Mouse (Mus musculus) gastrocnemius, postnatal 4 days (tissue): ENCODE measurements around the gene Hmgn1. TPM values are rescaled to one million over a fixed set of nuclear protein-coding genes. Genes with fewer than 3 reads are reported as not detected.
"Not testable (repeated sequence)": the region's sequence is repeated elsewhere in the genome, so short reads cannot be mapped to it uniquely, and the experiment has no call there.

Source experiments
- DNase-seq, 2 experiments: peaks; one replicate each; pipeline ENCODE4 v3.0.0; 2021 to 2022; ENCODE audit warnings: low spot score in 2 of 2, mixed read lengths in 2 of 2
- total RNA-seq, 2 experiments: library from RNA; stranded (reverse); gene quantifications; 2 replicates each; pipeline ENCODE4 v1.2.3; 2021

Hmgn1 gene
- total RNA-seq, 2 experiments from 2014 or later, result 172 to 185 TPM

- DNase-seq, result no peak
These were observed 937 bp upstream of the Hmgn1 start for GRCm38 (mm10) chr16:96128466-96128865.

DNA sequence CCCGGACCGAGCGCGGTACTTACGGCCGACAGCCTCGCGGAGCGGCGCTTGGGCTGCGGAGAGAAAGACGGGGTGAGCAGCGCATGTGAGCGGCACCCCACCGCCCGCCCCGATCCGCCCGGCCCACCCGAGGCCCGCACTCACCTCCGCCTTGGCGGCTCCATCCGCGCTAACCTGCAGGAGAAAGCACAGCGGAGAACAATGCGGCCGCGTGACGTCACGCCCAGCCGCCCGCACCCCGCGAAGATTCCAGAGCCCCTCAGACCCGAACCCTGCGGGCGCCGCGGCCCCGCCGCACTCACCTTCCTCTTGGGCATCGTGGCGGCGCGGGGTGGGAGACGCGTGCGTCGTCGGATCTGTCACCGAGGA lies 257 bp downstream of the Hmgn1 start:
- DNase-seq, result peak in 1 of 2 experiments; percentile 27

- peak in 1 of 2 experiments; percentile 22 for DNase-seq
These were observed 801 bp downstream of the Hmgn1 start for GRCm38 (mm10) chr16:96126684-96127171.

GRCm38 (mm10) chr16:96120022-96120623 lies 7.4 kb downstream of the Hmgn1 start:
- DNase-seq, result no peak

GRCm38 (mm10) chr16:96114729-96115128 lies 12.8 kb downstream of the Hmgn1 start:
- DNase-seq, result no peak

- no peak for DNase-seq
These were observed 14.8 kb downstream of the Hmgn1 start for GRCm38 (mm10) chr16:96112769-96113168.

DNA sequence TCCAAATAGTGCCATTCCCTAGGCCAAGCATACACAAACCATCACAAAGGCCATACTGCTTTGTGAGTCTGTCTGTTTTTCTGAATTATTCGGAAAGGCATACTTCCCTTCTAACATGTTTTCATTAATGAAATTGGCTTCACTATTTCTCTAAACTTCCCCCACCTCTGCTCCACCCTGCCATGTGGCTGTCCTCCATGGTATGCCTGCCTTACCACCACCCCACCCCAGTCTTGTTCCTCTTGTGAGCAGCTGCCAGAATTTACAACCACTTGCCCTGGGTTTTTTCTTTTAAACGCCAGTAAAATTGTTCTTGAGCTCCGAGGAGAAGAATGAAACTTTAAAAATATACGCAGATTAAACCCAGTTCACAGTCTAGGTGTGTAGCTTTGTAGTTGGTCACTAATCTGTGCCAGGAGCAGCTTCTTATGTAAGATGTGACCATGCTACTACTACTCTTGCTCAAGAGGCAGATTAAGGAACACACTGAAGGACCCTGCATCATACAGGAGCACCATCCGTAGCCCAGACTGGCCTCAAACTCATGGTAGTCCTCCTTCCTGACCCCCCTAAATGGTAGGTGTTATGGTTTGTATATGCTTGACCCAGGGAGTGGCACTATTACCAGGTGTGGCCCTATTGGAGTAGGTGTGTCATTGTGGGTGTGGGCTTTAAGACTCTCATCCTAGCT lies 16.7 kb downstream of the Hmgn1 start:
- no peak for DNase-seq

- DNase-seq, result no peak
These were observed 17.9 kb downstream of the Hmgn1 start for GRCm38 (mm10) chr16:96109673-96110072.

- no peak for DNase-seq
These were observed 24.5 kb downstream of the Hmgn1 start for GRCm38 (mm10) chr16:96103036-96103435.

GRCm38 (mm10) chr16:96097811-96098210 lies 29.7 kb downstream of the Hmgn1 start:
- DNase-seq, result not testable (repeated sequence)

DNA sequence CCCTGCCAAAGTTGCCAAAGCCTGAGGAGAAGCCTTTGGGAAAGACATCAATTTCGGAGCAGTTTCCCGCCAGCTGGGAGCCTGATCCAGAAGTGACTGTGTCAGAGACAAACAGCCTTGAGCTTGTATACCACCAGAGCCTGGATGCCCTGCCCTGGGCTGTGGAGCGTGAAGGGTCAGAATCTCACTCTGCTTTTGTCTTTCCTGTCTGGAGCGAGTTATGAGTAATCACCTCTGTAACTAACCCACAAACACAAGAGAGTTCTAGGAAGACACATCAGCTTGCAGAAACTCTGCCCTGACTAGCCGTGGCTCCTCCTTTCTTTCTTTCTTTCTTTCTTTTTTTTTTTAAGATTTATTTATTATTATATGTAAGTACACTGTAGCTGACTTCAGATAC lies 31.6 kb downstream of the Hmgn1 start:
- DNase-seq, result no peak

- no peak for DNase-seq
These were observed 35.7 kb downstream of the Hmgn1 start for GRCm38 (mm10) chr16:96091515-96092504.

- DNase-seq, result peak in 1 of 2 experiments; percentile 35
These were observed 39.4 kb downstream of the Hmgn1 start for GRCm38 (mm10) chr16:96088120-96088519.

GRCm38 (mm10) chr16:96087436-96087835 lies 40.1 kb downstream of the Hmgn1 start:
- DNase-seq, result no peak

DNA sequence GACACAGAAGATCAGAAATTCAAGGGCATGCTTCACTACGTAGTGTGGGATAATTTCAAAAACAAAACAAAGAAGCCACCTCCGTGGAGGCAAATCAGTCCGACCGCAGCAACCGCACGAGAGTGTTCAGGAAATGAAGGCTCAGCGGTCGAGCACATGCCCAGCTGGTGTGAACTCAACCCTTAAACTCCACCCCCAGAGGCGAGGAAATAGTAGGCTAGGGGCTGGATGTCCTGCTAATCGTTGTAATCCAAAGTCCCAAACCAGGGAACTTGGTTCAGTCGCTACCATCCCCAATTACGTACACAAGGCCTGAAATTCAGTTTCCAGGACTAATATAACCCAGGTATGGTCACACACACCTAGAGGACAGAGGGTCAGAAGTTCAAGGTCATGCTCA lies 40.5 kb downstream of the Hmgn1 start:
- DNase-seq, result no peak

DNA sequence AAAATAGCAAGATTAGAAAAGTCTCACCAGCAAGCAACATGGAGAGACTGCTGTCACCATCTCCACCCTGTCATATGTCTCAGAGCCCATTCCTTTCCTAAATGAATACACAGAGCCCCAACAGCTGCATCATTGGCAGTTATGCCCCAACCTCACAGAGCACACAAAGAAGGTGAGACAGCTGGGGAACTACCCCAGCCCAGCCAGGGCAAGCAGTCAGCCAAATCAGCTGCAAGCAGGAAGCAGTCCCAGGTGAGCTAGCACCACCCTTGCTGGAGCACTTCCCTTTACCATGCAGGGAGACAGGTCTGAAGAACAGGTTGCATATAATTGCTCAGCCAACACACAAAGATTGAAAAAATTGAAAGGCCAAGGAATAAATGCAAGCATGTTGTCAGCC lies 41.9 kb downstream of the Hmgn1 start:
- no peak for DNase-seq

DNA sequence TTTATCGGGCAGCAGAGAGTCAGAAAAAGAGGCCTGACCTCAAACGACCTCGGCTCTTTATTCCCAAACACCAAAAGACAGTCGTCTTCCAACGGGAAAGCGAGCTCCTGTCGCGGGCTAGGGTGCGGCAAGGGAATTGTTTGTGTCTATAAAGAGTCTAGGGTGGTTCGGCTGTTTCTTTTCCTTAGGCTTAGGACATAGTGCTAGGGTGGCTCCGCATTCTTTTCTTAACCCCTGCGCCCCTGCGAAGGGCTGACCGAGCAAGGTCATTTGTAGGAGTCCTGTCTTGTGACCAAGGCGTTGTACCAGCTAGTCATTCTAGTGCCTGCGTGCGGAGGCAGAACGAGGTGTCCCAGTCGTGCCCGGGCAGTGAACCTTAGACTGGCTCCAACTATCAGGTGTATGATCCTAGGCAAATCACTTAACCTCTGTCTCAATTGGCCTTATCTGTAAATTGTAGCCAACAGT lies 44.3 kb downstream of the Hmgn1 start:
- DNase-seq, result peak in 1 of 2 experiments; percentile 30

GRCm38 (mm10) chr16:96082301-96083178 lies 45.0 kb downstream of the Hmgn1 start, which contains the start of gene Brwd1:
Gene Brwd1, minus strand, starts transcription at chr16:96082526.
- peak; percentile 92 for DNase-seq

DNA sequence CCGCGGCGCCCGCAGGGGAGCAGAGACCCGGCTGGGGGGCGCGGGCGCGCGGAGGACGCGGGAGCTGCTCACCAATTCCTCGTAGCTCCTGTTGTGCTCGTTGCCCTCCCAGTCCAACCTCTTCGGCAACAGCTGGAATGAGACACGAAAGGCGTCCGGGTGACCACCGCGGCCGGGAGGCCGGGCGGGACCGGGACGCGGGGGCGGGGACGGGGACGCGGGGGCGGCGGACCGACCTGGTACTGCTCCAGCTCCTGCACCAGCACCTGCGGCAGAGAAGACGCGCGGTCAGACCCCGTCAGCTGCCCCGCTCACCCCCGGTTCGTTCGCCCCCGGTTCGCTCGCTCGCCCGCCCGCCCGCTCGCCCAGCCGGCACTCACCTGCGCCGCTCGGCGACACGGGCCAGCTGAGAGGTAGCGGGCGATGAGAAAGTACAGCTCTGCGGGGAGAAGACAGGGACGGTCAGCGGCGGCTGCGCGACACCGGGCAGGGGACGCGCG lies 45.7 kb downstream of the Hmgn1 start:
- peak; percentile 61 to 67 for DNase-seq

GRCm38 (mm10) chr16:96081331-96081730 lies 46.2 kb downstream of the Hmgn1 start:
- peak; percentile 77 to 82 for DNase-seq
